Mouse (Mus musculus) hindbrain, embryonic 16.5 days (tissue): ENCODE results near the gene Gabrr2. TPM values are rescaled to one million over a fixed set of nuclear protein-coding genes. Genes with fewer than 3 reads are reported as not detected.

Experiments used
- ATAC-seq: fragments of 200-750 bp; cut with Nextera tagmentation; 2 replicates; pipeline ENCODE4 v1.8.0; 2017; ENCODE audit warnings: moderate TSS enrichment, moderate library complexity
- H3K27ac ChIP-seq: fragments of 300-500 bp; sonication (generic); 2 replicates; pipeline ENCODE4 v1.5.1; 2014; ENCODE audit warnings: low read depth, mild to moderate bottlenecking, control low read depth, low read length, moderate library complexity
- H3K27me3 ChIP-seq: fragments of 300-500 bp; sonication (generic); replicated peaks from 2 replicates; pipeline ENCODE4 v1.6.1; 2014; ENCODE audit warnings: low read length; ENCODE audit not compliant: control insufficient read depth, insufficient read depth
- H3K36me3 ChIP-seq: fragments of 300-500 bp; sonication (generic); 2 replicates; pipeline ENCODE4 v1.6.1; 2014; ENCODE audit warnings: mild to moderate bottlenecking, low read length, moderate library complexity, mixed read lengths; ENCODE audit not compliant: control insufficient read depth, insufficient read depth
- H3K4me1 ChIP-seq: fragments of 300-500 bp; sonication (generic); 2 replicates; pipeline ENCODE4 v1.6.1; 2014; ENCODE audit warnings: low read depth, low read length; ENCODE audit not compliant: control insufficient read depth, insufficient read depth
- H3K4me2 ChIP-seq: fragments of 300-500 bp; sonication (generic); 2 replicates; pipeline ENCODE4 v1.6.1; 2014; ENCODE audit warnings: mild to moderate bottlenecking, low read length, control low read depth, moderate library complexity
- H3K4me3 ChIP-seq: fragments of 300-500 bp; sonication (generic); 2 replicates; pipeline ENCODE4 v1.5.1; 2014; ENCODE audit warnings: mild to moderate bottlenecking, low read length, control low read depth, moderate library complexity
- H3K9ac ChIP-seq: fragments of 300-500 bp; sonication (generic); 2 replicates; pipeline ENCODE4 v1.6.1; 2014; ENCODE audit warnings: low read depth, mild to moderate bottlenecking, control low read depth, low read length, moderate library complexity
- H3K9me3 ChIP-seq: fragments of 300-500 bp; sonication (generic); 2 replicates; pipeline ENCODE4 v1.6.1; 2014; ENCODE audit warnings: mild to moderate bottlenecking, low read length, moderate library complexity; ENCODE audit not compliant: control insufficient read depth
- WGBS: fragments of 180-500 bp; shearing (Covaris S2); extraction: QIAGEN DNeasy Blood & Tissue Kit; methylation state at CpG from one replicate; pipeline ENCODE4 v1.1.7; 2014; 5-methylcytosine and 5-hydroxymethylcytosine counted together
- polyA plus RNA-seq: library from polyadenylated mRNA; unstranded; fragments of >200 nt; fragmentation: Nextera tagmentation; extraction: Ambion mirVana; gene quantifications from 2 replicates; pipeline ENCODE4 v1.2.1, GENCODE M21; 2015

Gabrr2 gene
- 0.15 and 0.29 TPM in 2 replicates for polyA plus RNA-seq

DNA sequence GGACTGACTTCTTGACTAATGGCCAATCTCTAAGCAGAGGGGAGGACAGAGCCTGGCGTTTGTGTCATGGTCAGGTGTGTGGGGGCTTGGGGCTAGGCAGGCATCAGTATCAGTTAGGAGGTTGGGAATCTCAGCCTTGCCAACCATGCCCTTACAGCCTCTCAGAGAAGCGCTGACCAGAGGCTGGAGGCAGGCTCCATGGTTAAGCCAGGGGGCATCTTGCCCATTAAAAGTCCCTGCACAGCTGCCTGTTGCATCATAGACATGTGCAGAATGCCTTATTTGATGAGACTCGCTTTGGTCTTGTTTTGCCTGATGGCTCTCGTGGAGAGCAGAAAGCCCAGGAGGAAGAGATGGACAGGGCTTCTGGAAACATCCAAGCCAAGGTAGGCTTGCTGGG is at the start of gene Gabrr2:
TSS of gene Gabrr2 (plus strand) at position 19 of the 400 bp plus-strand sequence.
- 87% methylated on average over 4 of the region's 4 CpGs for WGBS
- H3K4me1 ChIP-seq = no peaks in the 10 kb centered on the region

DNA sequence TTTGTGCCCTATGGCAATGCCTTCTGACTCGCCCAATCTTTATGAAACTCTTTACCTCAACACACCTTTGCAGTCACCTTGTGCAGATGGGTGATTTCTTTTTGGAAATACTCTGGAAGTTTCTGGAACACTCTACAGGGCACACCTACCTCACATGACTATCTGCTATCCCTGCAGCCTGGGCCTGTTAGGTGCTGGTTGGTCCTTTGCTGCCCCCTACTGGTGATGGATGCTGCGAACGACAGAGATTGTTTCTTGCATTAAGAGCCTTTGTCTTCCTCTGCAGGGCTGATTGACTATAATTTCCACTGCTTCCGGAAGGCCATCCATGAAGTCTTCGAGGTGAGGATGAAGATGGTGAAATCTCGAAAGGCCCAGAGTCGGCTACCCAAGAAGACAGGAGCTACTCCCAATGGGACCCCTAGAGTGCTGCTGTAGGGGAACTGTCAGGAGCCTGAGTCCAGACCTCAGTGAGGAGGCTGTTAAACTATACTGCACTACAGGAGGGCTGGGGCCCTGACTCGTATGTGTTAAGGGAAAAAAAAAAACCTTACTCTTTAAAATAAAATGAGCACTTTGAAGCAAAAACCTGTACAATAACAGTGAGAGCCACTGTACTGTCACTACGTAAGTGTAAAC is 44.3 kb upstream of the Gabrr2 start:
- Histone ChIP-seq H3K9ac (no peak overlapping the region), H3K9me3 (no peaks in the 10 kb centered on the region), H3K27ac (no peak overlapping the region), H3K4me3 (no peak overlapping the region), H3K4me2 (no peak overlapping the region), H3K27me3 (no peaks in the 10 kb centered on the region), H3K36me3 (peaks cover 7% of the 10 kb centered on the region), H3K4me1 (no peaks in the 10 kb centered on the region)
- 53% methylated on average over 9 of the region's 9 CpGs for WGBS
- ATAC-seq = peak; percentile 87

More for the DNA sequence above, at the start of gene Gabrr2:
- no peak within 1 kb of the TSS for H3K4me3 ChIP-seq
- H3K9me3 ChIP-seq = no peaks in the 10 kb centered on the region
- H3K9ac ChIP-seq = no peak within 1 kb of the TSS
- H3K27ac ChIP-seq = no peak within 1 kb of the TSS
- no peak for ATAC-seq
- H3K4me2 ChIP-seq = no peak within 1 kb of the TSS
- no peaks in the 10 kb centered on the region for H3K36me3 ChIP-seq
- H3K27me3 ChIP-seq = no peaks in the 10 kb centered on the region

DNA sequence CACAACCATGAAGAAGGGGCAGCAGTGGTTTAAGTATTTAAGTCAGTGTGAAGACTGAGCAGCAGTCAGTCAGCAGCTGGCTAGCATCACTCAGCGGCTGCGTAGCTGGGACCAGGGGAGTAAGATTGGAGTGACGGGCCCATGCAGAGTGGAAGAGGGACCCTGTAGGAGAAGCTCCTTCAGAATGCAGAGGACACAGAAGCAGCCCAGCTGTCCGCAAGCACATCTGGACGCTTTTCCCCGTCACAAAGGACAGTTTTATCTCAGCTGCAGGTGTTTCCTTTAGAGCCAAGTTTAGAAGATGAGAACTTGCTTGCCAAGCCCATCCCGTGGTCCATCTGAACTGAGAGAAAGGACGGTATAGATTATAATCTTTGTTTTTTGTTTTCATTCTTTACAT is 38.4 kb upstream of the Gabrr2 start:
- no peaks in the 10 kb centered on the region for H3K27me3 ChIP-seq
- WGBS = 86% methylated on average over 8 of the region's 8 CpGs
- no peak overlapping the region for H3K4me3 ChIP-seq
- H3K27ac ChIP-seq = no peak overlapping the region
- no peak for ATAC-seq
- peaks cover 3% of the 10 kb centered on the region; the same call in 1 of the 2 replicates for H3K36me3 ChIP-seq
- H3K9ac ChIP-seq = no peak overlapping the region
- no peaks in the 10 kb centered on the region for H3K9me3 ChIP-seq
- no peak overlapping the region for H3K4me2 ChIP-seq
- no peaks in the 10 kb centered on the region for H3K4me1 ChIP-seq

DNA sequence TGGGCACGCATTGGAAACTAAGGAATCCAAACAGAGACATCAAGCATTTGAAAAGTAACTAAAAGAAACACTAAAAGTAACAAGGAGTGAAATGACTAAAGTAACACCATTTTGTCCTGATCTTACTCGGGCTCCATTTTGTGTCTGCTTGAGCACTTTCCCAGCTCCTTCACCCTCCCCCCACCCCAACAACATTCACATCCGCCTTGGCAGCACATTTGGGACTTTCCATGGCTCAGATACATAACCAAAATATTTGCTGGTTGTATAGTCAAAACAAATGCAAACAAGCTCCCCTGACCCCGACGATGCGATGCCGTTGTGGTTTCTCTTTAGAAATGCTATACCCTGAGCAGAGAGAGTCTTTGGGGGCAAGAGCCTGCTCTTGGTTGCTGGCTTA is 33.7 kb upstream of the Gabrr2 start:
- Histone ChIP-seq H3K36me3 (peaks cover 3% of the 10 kb centered on the region; the same call in 1 of the 2 replicates), H3K4me3 (no peak overlapping the region), H3K27ac (no peak overlapping the region), H3K4me2 (no peak overlapping the region), H3K9me3 (no peaks in the 10 kb centered on the region), H3K4me1 (peaks cover 13% of the 10 kb centered on the region), H3K27me3 (no peaks in the 10 kb centered on the region), H3K9ac (no peak overlapping the region)
- no peak for ATAC-seq
- WGBS = 89% methylated on average over 7 of the region's 7 CpGs

DNA sequence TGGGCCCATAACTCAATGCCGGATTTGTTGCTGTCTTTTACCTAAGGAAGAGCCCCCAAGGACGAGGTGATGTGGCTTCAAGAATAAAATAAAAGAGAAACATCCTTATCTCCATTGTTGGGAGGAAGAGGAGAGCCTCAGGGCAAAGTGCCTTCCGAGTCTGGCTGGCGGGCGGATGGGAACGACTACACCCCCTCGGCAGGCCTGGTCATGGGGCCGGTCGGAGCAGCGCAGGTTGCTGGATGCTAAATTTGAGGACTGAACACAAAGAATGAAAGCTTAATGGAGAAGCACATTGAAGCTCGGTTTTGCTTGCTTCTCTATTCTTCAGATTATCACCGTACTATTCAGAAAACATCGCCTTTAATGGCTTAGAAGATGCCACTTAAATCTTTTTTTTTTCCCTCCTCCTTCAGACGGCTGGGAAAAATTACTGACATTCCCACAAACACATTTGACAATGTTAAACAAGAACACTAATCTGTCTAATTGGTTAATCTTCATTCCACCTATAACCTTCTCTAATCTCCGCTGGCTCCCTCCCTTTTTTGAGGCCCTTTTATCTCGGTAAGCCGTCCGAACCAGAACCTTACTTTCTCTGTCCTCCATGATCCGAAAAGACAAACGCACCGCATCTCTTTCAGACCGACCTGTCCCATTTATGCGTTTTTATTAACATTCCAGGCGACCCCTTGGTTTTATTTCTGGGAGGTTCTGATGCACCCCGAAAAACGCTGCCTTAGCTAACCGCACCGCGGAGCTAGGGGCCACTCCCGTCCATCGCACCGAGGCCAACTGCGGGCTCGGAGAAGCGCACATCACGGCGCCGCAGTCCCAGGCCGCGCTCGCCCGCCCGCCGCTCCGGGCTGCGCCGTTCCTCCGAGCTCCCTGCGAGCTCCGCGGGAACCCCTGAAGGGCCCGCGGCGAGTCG is 32.3 kb upstream of the Gabrr2 start:
- WGBS = 2% methylated on average over 53 of the region's 55 CpGs

DNA sequence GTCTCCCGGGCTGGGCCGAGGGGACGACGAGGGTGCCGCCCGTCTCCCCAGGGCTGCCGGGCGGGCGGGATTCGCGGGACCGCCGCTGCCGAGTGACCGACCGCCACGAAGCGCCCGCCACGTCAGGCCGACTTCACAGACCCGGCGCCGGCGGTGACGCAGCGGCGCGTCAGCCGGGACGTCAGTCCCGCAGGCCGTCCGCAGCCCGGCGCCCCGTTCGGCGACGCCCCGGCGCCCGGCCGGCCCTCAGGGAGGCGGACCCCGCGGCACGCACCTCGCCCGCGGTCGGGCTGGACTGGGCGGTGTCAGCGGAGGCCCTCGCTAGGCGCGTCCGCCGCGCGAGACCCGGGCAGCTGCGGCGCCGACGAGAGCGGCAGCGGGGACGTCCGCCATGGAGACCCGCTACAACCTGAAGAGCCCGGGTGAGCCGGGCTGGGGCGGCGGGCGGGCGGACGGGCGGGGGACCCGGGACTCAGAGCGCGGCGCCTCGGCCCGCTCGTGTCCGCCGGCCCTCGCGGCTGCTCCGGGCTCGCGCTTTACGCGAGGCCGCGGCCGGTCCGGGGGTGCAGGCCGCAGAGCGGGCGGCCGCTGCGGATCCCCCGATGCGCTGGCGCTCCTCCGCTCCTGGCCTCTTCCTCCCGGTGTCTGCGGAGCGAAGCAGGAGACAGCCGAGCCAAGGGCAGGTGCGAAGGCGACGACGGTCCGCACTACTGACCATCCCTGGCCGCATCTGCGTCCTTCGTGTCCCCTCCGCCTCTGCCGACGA is 31.4 kb upstream of the Gabrr2 start, which contains the start of gene Ube2j1:
TSS of gene Ube2j1 (plus strand) at position 222 of the 766 bp plus-strand sequence.
- Histone ChIP-seq H3K9me3 (no peaks in the 10 kb centered on the region; the same call in 1 of the 2 replicates), H3K36me3 (peaks cover 3% of the 10 kb centered on the region; the same call in 1 of the 2 replicates), H3K4me3 (peak within 1 kb of the TSS; percentile 89), H3K9ac (peak within 1 kb of the TSS; percentile 98), H3K27ac (peak within 1 kb of the TSS; percentile 98), H3K4me2 (peak within 1 kb of the TSS; percentile 88), H3K27me3 (no peaks in the 10 kb centered on the region), H3K4me1 (peaks cover 14% of the 10 kb centered on the region)
- ATAC-seq = peak; percentile 96
- 0% methylated on average over 78 of the region's 123 CpGs for WGBS

More for the DNA sequence above, 32.3 kb upstream of the Gabrr2 start:
- peak overlapping the region; percentile 98 for H3K9ac ChIP-seq
- H3K4me1 ChIP-seq = peaks cover 14% of the 10 kb centered on the region
- peak overlapping the region; percentile 88 for H3K4me2 ChIP-seq
- H3K36me3 ChIP-seq = peaks cover 3% of the 10 kb centered on the region; the same call in 1 of the 2 replicates
- H3K4me3 ChIP-seq = peak overlapping the region; percentile 89
- H3K27ac ChIP-seq = peak overlapping the region; percentile 98
- ATAC-seq = peak; percentile 81
- no peaks in the 10 kb centered on the region for H3K27me3 ChIP-seq
- H3K9me3 ChIP-seq = no peaks in the 10 kb centered on the region; the same call in 1 of the 2 replicates

DNA sequence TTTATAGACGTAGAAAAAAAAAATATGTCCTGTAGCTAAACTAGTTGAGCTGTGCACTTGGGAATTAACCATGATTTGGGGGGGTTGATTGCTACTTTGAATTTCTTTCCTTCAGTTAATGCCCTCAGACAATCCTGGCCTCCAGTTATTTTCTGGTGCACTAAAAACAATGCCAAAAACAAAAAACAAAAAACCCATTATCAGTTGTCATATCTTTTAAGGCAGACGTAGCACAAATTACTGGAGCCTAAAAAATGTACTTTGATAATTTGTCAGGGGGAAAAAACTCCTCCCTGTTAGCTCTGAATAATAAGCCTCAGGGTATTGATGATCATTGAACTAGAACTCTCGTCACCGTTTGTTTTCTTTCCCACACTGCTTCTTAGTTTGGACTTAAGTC is 30.8 kb upstream of the Gabrr2 start:
- Histone ChIP-seq H3K4me1 (peaks cover 14% of the 10 kb centered on the region), H3K4me2 (peak overlapping the region; percentile 88), H3K36me3 (peaks cover 3% of the 10 kb centered on the region; the same call in 1 of the 2 replicates), H3K4me3 (peak overlapping the region; percentile 89), H3K27ac (peak overlapping the region; percentile 98), H3K27me3 (no peaks in the 10 kb centered on the region), H3K9ac (peak overlapping the region; percentile 98), H3K9me3 (no peaks in the 10 kb centered on the region; the same call in 1 of the 2 replicates)
- 2% methylated on average over 4 of the region's 4 CpGs for WGBS
- ATAC-seq = no peak

DNA sequence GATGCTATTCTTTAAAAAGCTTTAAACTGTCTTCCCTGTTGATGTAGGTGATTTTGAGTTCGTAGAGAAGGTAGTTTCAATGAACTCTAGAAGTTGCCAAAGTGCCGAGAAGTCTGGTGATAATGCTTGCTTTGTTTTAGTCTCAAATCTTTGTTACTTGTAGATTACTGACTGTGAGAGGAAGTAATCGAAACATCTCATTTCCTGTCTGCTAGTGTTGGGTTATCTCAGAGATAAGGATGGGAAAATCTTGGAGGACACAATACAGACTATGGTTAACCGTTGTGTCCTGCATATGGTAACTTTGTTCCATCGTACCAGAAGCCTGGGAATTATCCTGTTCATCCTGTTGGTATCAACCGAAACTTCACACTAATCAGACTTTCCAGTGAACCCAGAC is 29.3 kb upstream of the Gabrr2 start:
- Histone ChIP-seq H3K27ac (no peak overlapping the region), H3K4me3 (no peak overlapping the region), H3K9me3 (no peaks in the 10 kb centered on the region; the same call in 1 of the 2 replicates), H3K4me1 (peaks cover 14% of the 10 kb centered on the region), H3K9ac (no peak overlapping the region), H3K27me3 (no peaks in the 10 kb centered on the region), H3K36me3 (peaks cover 3% of the 10 kb centered on the region; the same call in 1 of the 2 replicates), H3K4me2 (no peak overlapping the region)
- 88% methylated on average over 6 of the region's 6 CpGs for WGBS
- ATAC-seq = no peak
